Mouse (Mus musculus): ENCODE measurements around the gene Gm49366.
"Not testable (repeated sequence)": the region's sequence is repeated elsewhere in the genome, so short reads cannot be mapped to it uniquely, and the experiment has no call there.

Gm49366 gene

GRCm38 (mm10) chr12:84030659-84031332 is 7.9 kb upstream of the Gm49366 start:
- DNase-seq (ENCODE audit: low read depth in 2 of 2, low spot score in 2 of 2) = peak; percentile 58 to 78

GRCm38 (mm10) chr12:84032854-84033253 is 5.9 kb upstream of the Gm49366 start:
- DNase-seq (ENCODE audit: low read depth in 2 of 2, low spot score in 2 of 2) = no peak

GRCm38 (mm10) chr12:84033302-84033701 is 5.4 kb upstream of the Gm49366 start:
- DNase-seq (ENCODE audit: low read depth in 2 of 2, low spot score in 2 of 2) = not testable (repeated sequence)

- DNase-seq (ENCODE audit: low read depth in 2 of 2, low spot score in 2 of 2) = no peak
Observed at GRCm38 (mm10) chr12:84034108-84034507, 4.6 kb upstream of the Gm49366 start.

GRCm38 (mm10) chr12:84038241-84038640 is 494 bp upstream of the Gm49366 start, which contains the start of gene Acot4:
Gene Acot4, plus strand, starts transcription at chr12:84038379.
- DNase-seq (ENCODE audit: low read depth in 2 of 2, low spot score in 2 of 2) = not testable (repeated sequence)

GRCm38 (mm10) chr12:84042248-84042647 is 3.5 kb downstream of the Gm49366 start:
- DNase-seq (ENCODE audit: low read depth in 2 of 2, low spot score in 2 of 2) = no peak

- no peak for DNase-seq (ENCODE audit: low read depth in 2 of 2, low spot score in 2 of 2)
Observed at GRCm38 (mm10) chr12:84044045-84044444, 5.3 kb downstream of the Gm49366 start.

- no peak for DNase-seq (ENCODE audit: low read depth in 2 of 2, low spot score in 2 of 2)
Observed at GRCm38 (mm10) chr12:84046906-84047305, 8.2 kb downstream of the Gm49366 start.

GRCm38 (mm10) chr12:84050744-84051143 is 12.0 kb downstream of the Gm49366 start:
- not testable (repeated sequence) for DNase-seq (ENCODE audit: low read depth in 2 of 2, low spot score in 2 of 2)

GRCm38 (mm10) chr12:84051937-84052474 is 13.3 kb downstream of the Gm49366 start, which contains the start of gene Acot3:
Gene Acot3, plus strand, starts transcription at chr12:84052144.
- DNase-seq (ENCODE audit: low read depth in 2 of 2, low spot score in 2 of 2) = no peak

- DNase-seq (ENCODE audit: low read depth in 2 of 2, low spot score in 2 of 2) = no peak
Observed at GRCm38 (mm10) chr12:84052609-84053008, 13.9 kb downstream of the Gm49366 start.

GRCm38 (mm10) chr12:84053173-84053572 is 14.4 kb downstream of the Gm49366 start:
- DNase-seq (ENCODE audit: low read depth in 2 of 2, low spot score in 2 of 2) = no peak

GRCm38 (mm10) chr12:84053679-84054391 is 15.1 kb downstream of the Gm49366 start:
- no peak for DNase-seq (ENCODE audit: low read depth in 2 of 2, low spot score in 2 of 2)

- DNase-seq (ENCODE audit: low read depth in 2 of 2, low spot score in 2 of 2) = peak in 1 of 2 experiments; percentile 37
Observed at GRCm38 (mm10) chr12:84060946-84061345, 22.2 kb downstream of the Gm49366 start.

GRCm38 (mm10) chr12:84062336-84062735 is 23.6 kb downstream of the Gm49366 start:
- DNase-seq (ENCODE audit: low read depth in 2 of 2, low spot score in 2 of 2) = no peak

GRCm38 (mm10) chr12:84063228-84063627 is 24.5 kb downstream of the Gm49366 start:
- no peak for DNase-seq (ENCODE audit: low read depth in 2 of 2, low spot score in 2 of 2)

- no peak for DNase-seq (ENCODE audit: low read depth in 2 of 2, low spot score in 2 of 2)
Observed at GRCm38 (mm10) chr12:84063833-84064232, 25.1 kb downstream of the Gm49366 start.

GRCm38 (mm10) chr12:84064621-84065020 is 25.9 kb downstream of the Gm49366 start:
- no peak for DNase-seq (ENCODE audit: low read depth in 2 of 2, low spot score in 2 of 2)

GRCm38 (mm10) chr12:84067752-84068151 is 29.0 kb downstream of the Gm49366 start:
- no peak for DNase-seq (ENCODE audit: low read depth in 2 of 2, low spot score in 2 of 2)

GRCm38 (mm10) chr12:84068296-84068695 is 29.6 kb downstream of the Gm49366 start:
- DNase-seq (ENCODE audit: low read depth in 2 of 2, low spot score in 2 of 2) = no peak

- no peak for DNase-seq (ENCODE audit: low read depth in 2 of 2, low spot score in 2 of 2)
Observed at GRCm38 (mm10) chr12:84068986-84069385, 30.3 kb downstream of the Gm49366 start, which contains the start of gene Acot5. Gene Acot5, plus strand, starts transcription at chr12:84069325.

- peak in 1 of 2 experiments; percentile 6 for DNase-seq (ENCODE audit: low read depth in 2 of 2, low spot score in 2 of 2)
Observed at GRCm38 (mm10) chr12:84069582-84069981, 30.8 kb downstream of the Gm49366 start.
